Mouse (Mus musculus) stomach, postnatal 0 days (tissue): ENCODE measurements around the gene Tmem270.

ENCODE experiments used
- CTCF ChIP-seq: IDR thresholded peaks from 2 replicates; pipeline ENCODE4 v1.5.1; 2016; ENCODE audit warnings: antibody characterized with exemption, low read depth, mild to moderate bottlenecking, moderate library complexity
- EP300 ChIP-seq: optimal IDR thresholded peaks from 2 replicates; pipeline ENCODE3; 2016; ENCODE audit warnings: antibody characterized with exemption

DNA sequence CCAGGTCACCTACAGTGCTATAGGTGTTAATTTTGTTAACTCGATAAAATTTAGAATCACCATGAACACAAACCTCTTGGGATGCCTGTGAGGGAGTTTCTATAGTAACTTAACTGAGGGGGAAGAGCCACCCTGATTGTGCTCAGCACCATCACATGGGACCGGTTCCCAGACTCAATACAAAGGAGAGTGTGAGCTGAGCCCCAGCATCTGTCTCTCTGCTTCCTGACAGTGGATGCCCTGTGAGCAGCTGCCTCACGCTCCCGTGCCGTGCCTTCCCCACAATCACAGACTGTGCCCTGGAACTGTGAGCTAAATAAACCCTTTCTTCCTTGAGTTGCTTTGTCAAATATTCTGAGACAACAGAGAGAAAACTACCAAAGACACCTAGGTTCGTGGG lies 16.6 kb upstream of the Tmem270 start:
- no peak for TF ChIP-seq CTCF
- TF ChIP-seq EP300 = no peak
